Mouse (Mus musculus) erythroblast, embryonic 14.5 days (primary cell): ENCODE measurements around the gene Epn3. TPM values are rescaled to one million over a fixed set of nuclear protein-coding genes. Genes with fewer than 3 reads are reported as not detected.

Experiments
- H3K27me3 ChIP-seq: 2 replicates; pipeline ENCODE4 v1.6.1; 2012; ENCODE audit warnings: inconsistent platforms; ENCODE audit not compliant: control insufficient read depth
- H3K36me3 ChIP-seq: 2 replicates; pipeline ENCODE4 v1.6.1; 2012; ENCODE audit warnings: mild to moderate bottlenecking, inconsistent platforms; ENCODE audit not compliant: control insufficient read depth
- H3K4me1 ChIP-seq: 2 replicates; pipeline ENCODE4 v1.6.1; 2012; ENCODE audit warnings: inconsistent platforms; ENCODE audit not compliant: control insufficient read depth
- H3K4me3 ChIP-seq: replicated peaks from 2 replicates; pipeline ENCODE3; 2012; ENCODE audit warnings: moderate library complexity, mild to moderate bottlenecking, inconsistent platforms
- H3K9me3 ChIP-seq: 2 replicates; pipeline ENCODE4 v1.6.1; 2012; ENCODE audit warnings: low read length, inconsistent platforms, mixed read lengths; ENCODE audit not compliant: control insufficient read depth
- GATA1 ChIP-seq: IDR thresholded peaks from 2 replicates; pipeline ENCODE4 v1.6.1; 2012; ENCODE audit warnings: low read length, inconsistent platforms, mixed read lengths
- TAL1 ChIP-seq: IDR thresholded peaks from 3 replicates; pipeline ENCODE4 v1.6.1; 2012; ENCODE audit warnings: low read length, inconsistent platforms, mixed read lengths
- polyA plus RNA-seq: library from polyadenylated mRNA; stranded (reverse); fragments of >175 nt; gene quantifications from 2 replicates; pipeline ENCODE4 v1.2.3, GENCODE M21; 2012

Epn3 gene
- polyA plus RNA-seq, 1 experiment, result not detected

DNA sequence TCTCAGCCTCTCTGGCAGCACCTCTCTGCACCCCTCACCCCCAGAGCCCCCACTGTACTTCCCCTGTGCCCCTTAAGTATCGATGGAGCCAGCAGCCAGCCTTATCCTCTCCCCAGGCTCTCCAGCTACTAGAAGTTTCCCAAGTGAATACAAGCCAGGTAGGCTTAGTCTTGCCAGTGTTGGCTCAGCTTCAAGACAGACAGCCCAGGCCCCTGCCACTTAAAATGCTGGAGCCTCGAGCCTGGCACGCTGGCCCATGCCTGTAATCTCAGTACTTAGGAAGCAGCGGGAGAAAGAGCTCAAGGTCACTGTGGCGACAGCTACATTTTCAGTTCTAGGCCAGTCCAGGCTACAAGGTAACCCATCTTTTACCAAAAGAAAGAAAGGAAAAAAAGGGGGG is 49.9 kb downstream of the Epn3 start:
- Histone ChIP-seq H3K4me1 (peaks cover 40% of the 10 kb centered on the region), H3K9me3 (no peaks in the 10 kb centered on the region), H3K4me3 (no peak overlapping the region), H3K36me3 (no peaks in the 10 kb centered on the region), H3K27me3 (peaks cover 34% of the 10 kb centered on the region)
- no peak for TF ChIP-seq TAL1
- TF ChIP-seq GATA1, result no peak

DNA sequence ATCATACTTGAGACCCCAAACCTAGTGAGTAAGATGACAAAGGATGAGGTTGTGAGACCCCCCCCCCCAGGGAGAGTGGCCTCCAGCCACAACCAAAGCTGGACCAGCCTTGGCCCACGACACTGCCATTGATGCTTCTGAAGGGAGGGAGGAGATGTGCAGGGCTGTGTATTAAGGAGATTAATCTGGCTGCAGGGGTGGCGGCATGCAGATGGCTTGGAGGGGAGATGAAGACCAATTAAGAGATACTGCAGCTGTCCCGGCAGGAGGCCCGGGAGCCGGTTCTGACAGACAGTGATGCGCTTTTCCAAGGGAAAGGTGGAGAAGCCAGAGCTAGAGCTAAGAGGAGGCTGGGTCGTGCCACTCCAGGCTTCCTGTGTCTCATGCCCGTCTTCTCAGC is 50.5 kb downstream of the Epn3 start:
- no peaks in the 10 kb centered on the region for H3K36me3 ChIP-seq
- H3K27me3 ChIP-seq, result peaks cover 36% of the 10 kb centered on the region
- no peak overlapping the region for H3K4me3 ChIP-seq
- no peaks in the 10 kb centered on the region for H3K9me3 ChIP-seq
- peaks cover 36% of the 10 kb centered on the region for H3K4me1 ChIP-seq
- TF ChIP-seq TAL1, result no peak
- TF ChIP-seq GATA1, result no peak

DNA sequence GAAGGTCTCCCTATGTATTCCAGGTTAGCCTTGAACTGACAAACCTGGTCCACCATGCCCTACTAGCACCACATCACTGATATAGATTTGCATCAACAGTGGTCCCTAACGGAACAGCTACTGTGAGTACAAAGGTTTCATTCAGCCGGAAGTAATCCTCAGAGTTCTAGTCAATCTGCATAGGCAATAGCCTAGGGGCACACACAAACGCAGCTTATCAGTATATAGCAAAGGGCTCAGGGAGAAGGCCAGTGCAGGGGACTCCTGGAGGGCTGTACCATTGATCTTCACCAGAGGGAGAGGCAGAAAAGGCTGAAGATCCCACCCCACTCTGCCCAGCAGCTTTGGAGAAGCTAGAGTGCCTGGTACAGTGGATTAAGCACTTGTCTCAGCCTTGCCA is 52.8 kb downstream of the Epn3 start:
- Histone ChIP-seq H3K36me3 (peaks cover 2% of the 10 kb centered on the region; the same call in 1 of the 2 replicates), H3K9me3 (no peaks in the 10 kb centered on the region), H3K4me3 (no peak overlapping the region), H3K4me1 (peaks cover 30% of the 10 kb centered on the region), H3K27me3 (peaks cover 38% of the 10 kb centered on the region)
- TF ChIP-seq GATA1 (no peak), TAL1 (no peak)

DNA sequence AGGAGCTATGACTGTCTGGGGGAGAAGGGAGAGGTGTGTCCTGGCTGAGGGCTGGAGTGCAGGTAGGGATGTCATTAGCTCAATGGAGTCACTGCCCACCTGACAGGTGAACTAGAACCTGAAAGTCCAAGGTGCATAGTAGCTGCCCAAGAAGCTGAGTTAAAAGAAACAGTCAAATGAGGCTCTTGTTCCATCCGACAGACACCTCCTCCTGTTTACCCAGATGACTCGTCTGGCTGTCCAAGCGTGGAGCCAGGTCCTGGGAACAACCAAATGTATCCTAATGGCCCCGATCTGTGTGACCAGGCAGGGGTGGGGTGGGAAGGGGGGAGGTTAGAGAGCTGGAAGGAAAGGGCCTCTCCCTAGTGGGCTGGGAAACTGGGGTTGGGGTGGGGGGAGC is 54.5 kb downstream of the Epn3 start:
- peaks cover 17% of the 10 kb centered on the region for H3K4me1 ChIP-seq
- TF ChIP-seq TAL1 (no peak), GATA1 (no peak)
- peaks cover 2% of the 10 kb centered on the region; the same call in 1 of the 2 replicates for H3K36me3 ChIP-seq
- H3K4me3 ChIP-seq, result no peak overlapping the region
- H3K9me3 ChIP-seq, result no peaks in the 10 kb centered on the region
- H3K27me3 ChIP-seq, result peaks cover 28% of the 10 kb centered on the region

DNA sequence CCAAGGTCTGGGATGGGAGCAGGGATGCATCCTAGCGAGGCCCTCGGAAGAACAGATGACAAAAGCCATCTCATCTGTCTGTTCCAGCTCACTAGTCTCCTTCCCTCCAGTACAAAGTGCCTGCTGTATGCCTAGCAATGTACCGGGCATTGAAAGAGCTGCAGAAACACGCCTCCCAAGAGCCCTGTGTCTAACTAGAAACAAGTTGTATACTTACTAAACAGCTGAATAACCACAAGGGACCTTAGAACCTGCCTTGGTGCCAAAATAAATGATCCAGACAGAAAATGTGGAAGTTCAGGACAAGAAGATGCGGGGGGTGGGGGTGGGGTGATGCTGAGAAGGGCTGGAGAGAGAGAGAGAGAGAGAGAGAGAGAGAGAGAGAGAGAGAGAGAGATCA is 54.9 kb downstream of the Epn3 start:
- H3K9me3 ChIP-seq, result no peaks in the 10 kb centered on the region
- peaks cover 2% of the 10 kb centered on the region; the same call in 1 of the 2 replicates for H3K36me3 ChIP-seq
- H3K27me3 ChIP-seq, result peaks cover 26% of the 10 kb centered on the region
- peaks cover 17% of the 10 kb centered on the region for H3K4me1 ChIP-seq
- no peak overlapping the region for H3K4me3 ChIP-seq
- TF ChIP-seq GATA1, result no peak
- TF ChIP-seq TAL1, result no peak

DNA sequence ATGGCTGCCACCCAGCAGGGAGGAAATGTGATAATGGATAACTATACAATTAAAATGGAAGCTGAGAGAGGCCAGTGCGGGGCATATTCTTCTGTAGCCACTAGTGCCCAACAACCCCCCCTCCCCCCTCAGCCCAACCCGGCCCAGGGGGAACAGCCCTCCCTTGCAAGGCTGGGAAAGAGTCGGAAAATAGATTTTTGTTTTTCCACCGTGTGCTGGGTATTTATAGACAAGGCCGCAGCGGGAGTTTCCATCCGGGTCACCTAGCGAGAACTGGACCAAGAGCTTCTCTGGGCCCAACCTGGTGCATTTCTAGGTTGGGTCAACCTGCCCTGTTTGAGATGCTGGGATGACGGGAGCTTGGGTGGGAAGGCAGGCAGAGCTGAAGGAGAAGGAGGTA is 58.0 kb downstream of the Epn3 start:
- peaks cover 3% of the 10 kb centered on the region; the same call in 1 of the 2 replicates for H3K4me1 ChIP-seq
- no peaks in the 10 kb centered on the region for H3K9me3 ChIP-seq
- TF ChIP-seq GATA1, result no peak
- TF ChIP-seq TAL1, result no peak
- peaks cover 2% of the 10 kb centered on the region; the same call in 1 of the 2 replicates for H3K36me3 ChIP-seq
- H3K27me3 ChIP-seq, result peaks cover 13% of the 10 kb centered on the region
- no peak overlapping the region for H3K4me3 ChIP-seq

DNA sequence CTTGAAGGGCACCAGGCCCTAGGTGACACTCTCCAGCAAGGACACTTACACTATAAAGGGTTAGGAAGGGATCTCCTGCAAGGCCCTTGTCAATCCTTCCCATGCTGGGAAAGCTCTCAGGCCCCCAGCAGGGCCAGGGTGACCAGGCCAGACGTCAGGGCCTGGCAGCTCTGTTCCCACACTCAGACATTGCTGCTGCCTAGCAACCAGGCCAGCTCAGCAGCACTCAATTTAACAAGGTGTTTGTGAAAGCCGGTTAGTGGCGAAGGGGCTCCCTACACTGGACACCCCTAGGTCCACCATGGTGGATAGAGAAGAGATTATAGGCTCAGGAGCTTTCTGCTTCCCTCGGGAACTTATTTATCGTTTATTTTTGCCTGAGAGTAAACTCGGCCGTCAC is 58.7 kb downstream of the Epn3 start:
- no peak for TF ChIP-seq GATA1
- no peak for TF ChIP-seq TAL1
- H3K9me3 ChIP-seq, result no peaks in the 10 kb centered on the region
- peaks cover 12% of the 10 kb centered on the region for H3K27me3 ChIP-seq
- no peak overlapping the region for H3K4me3 ChIP-seq
- peaks cover 2% of the 10 kb centered on the region; the same call in 1 of the 2 replicates for H3K4me1 ChIP-seq
- peaks cover 2% of the 10 kb centered on the region; the same call in 1 of the 2 replicates for H3K36me3 ChIP-seq

DNA sequence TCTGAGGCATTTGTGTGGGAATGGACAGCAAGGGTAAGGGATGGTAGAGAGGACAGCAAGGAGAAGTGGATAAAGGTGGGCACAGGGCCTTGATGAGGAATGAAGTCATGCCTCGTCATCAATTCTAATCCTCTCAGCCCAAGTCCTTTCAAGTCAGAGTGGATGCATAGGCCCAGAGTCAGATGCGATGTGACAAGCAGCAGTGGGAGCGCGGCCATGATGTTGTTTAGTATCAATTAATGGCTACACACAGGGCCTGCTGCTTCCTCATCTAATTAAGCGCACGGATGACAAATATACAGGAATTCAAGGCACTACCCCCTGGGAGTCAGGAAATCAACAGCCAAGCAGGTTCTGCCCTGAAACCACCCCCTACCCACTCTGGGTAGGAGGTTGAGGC is 59.4 kb downstream of the Epn3 start:
- Histone ChIP-seq H3K27me3 (peaks cover 7% of the 10 kb centered on the region), H3K9me3 (no peaks in the 10 kb centered on the region), H3K4me1 (peaks cover 2% of the 10 kb centered on the region; the same call in 1 of the 2 replicates), H3K36me3 (peaks cover 2% of the 10 kb centered on the region; the same call in 1 of the 2 replicates), H3K4me3 (no peak overlapping the region)
- TF ChIP-seq GATA1, result no peak
- TF ChIP-seq TAL1, result no peak

Other genes with a start within 250 kb of the Epn3 start
- gene Gm21885, start 218.1 kb downstream of the Epn3 start, polyA plus RNA-seq, result not detected in 2 replicates
- 3.7 and 5.2 TPM in 2 replicates for gene Luc7l3, start 178.0 kb downstream of the Epn3 start, polyA plus RNA-seq
- 7.4 and 9.9 TPM in 2 replicates for gene Ankrd40, start 172.0 kb downstream of the Epn3 start, polyA plus RNA-seq
- gene Abcc3, start 107.0 kb downstream of the Epn3 start, polyA plus RNA-seq, result 0.18 and 0.55 TPM in 2 replicates
- 10.3 and 14.4 TPM in 2 replicates for gene Cacna1g, start 25.8 kb downstream of the Epn3 start, polyA plus RNA-seq
- gene Spata20, start 13.8 kb downstream of the Epn3 start, polyA plus RNA-seq, result not detected in 2 replicates
- not detected in 2 replicates for gene Mycbpap, start 21.8 kb upstream of the Epn3 start, polyA plus RNA-seq
- gene Rsad1, start 49.3 kb upstream of the Epn3 start, polyA plus RNA-seq, result 0.02 TPM in 1 of 2 replicates, not detected in the other
- not detected in 2 replicates for gene Chad, start 65.1 kb upstream of the Epn3 start, polyA plus RNA-seq
- 0.06 and 0.09 TPM in 2 replicates for gene Acsf2, start 101.9 kb upstream of the Epn3 start, polyA plus RNA-seq
- 4.9 and 6.1 TPM in 2 replicates for gene Lrrc59, start 129.8 kb upstream of the Epn3 start, polyA plus RNA-seq
- 10.9 and 14.7 TPM in 2 replicates for gene Mrpl27, start 153.8 kb upstream of the Epn3 start, polyA plus RNA-seq
- 0.99 and 1.4 TPM in 2 replicates for gene Eme1, start 154.0 kb upstream of the Epn3 start, polyA plus RNA-seq
- 0.33 and 0.37 TPM in 2 replicates for gene Xylt2, start 177.5 kb upstream of the Epn3 start, polyA plus RNA-seq
- gene Gm11541, start 204.5 kb upstream of the Epn3 start, polyA plus RNA-seq, result 0.02 TPM in 1 of 2 replicates, not detected in the other
- 0.07 TPM in 1 of 2 replicates, not detected in the other for gene Cdc34b, start 241.8 kb upstream of the Epn3 start, polyA plus RNA-seq